Mouse (Mus musculus): Measurements from ENCODE around the gene Pnmal1. TPM values are rescaled to one million over a fixed set of nuclear protein-coding genes. Genes with fewer than 3 reads are reported as not detected.
A peak's percentile ranks its signal among the peaks of the same experiment; 100 is the strongest.

Pnmal1 gene
- total and polyA plus RNA-seq, 3 experiments = 0.01 to 0.05 TPM; not detected in 1

- Histone ChIP-seq H3K4me1 (ENCODE audit: insufficient read depth, low read depth, low read length) (peaks cover 62% of the 10 kb centered on the region), H3K27me3 (ENCODE audit: insufficient read depth, low read length) (no peaks in the 10 kb centered on the region), H3K4me3 (ENCODE audit: low read depth, low read length) (peak overlapping the region; percentile 28; the same call in 1 of the 2 replicates), H3K36me3 (replicated peaks) (peaks cover 79% of the 10 kb centered on the region), H3K9me3 (replicated peaks) (no peaks in the 10 kb centered on the region)
- ATAC-seq (ENCODE audit: extremely low read depth, insufficient number of reproducible peaks, low FRiP score, poor library complexity, severe bottlenecking) = no peak
- DNase-seq (ENCODE audit: low spot score) = no peak
- no peak for TF ChIP-seq CTCF (IDR thresholded peaks at IDR 0.05; ENCODE audit: low read depth, low read length)
- no peak for TF ChIP-seq POLR2AphosphoS5 (IDR thresholded peaks at IDR 0.05; ENCODE audit: insufficient replicate concordance, low read depth, low read length)
- 0 out of 2 replicates have a peak, but pooled peaks have one; percentile 38 for TF ChIP-seq TAL1 (conservative IDR thresholded peaks at IDR 0.05; ENCODE audit: low read depth, low read length)
- TF ChIP-seq GATA1 (IDR thresholded peaks at IDR 0.05; ENCODE audit: borderline replicate concordance, low read length) = no peak
- TF ChIP-seq GATA2 (IDR thresholded peaks at IDR 0.05; ENCODE audit: borderline replicate concordance, low read depth, low read length) = no peak
Measured at GRCm38 (mm10) chr7:16919395-16920149, 39.9 kb upstream of the Pnmal1 start.

GRCm38 (mm10) chr7:16920150-16920579 is 39.3 kb upstream of the Pnmal1 start:
- no peak for TF ChIP-seq CTCF (IDR thresholded peaks at IDR 0.05; ENCODE audit: low read depth, low read length)
- no peak for TF ChIP-seq POLR2AphosphoS5 (IDR thresholded peaks at IDR 0.05; ENCODE audit: insufficient replicate concordance, low read depth, low read length)
- TF ChIP-seq GATA2 (IDR thresholded peaks at IDR 0.05; ENCODE audit: borderline replicate concordance, low read depth, low read length) = no peak
- no peak for TF ChIP-seq GATA1 (IDR thresholded peaks at IDR 0.05; ENCODE audit: borderline replicate concordance, low read length)
- no peak for TF ChIP-seq TAL1 (conservative IDR thresholded peaks at IDR 0.05; ENCODE audit: low read depth, low read length)
- no peak for ATAC-seq (ENCODE audit: extremely low read depth, insufficient number of reproducible peaks, low FRiP score, poor library complexity, severe bottlenecking)
- Histone ChIP-seq H3K9me3 (replicated peaks) (no peaks in the 10 kb centered on the region), H3K4me1 (ENCODE audit: insufficient read depth, low read depth, low read length) (peaks cover 63% of the 10 kb centered on the region), H3K36me3 (replicated peaks) (peaks cover 73% of the 10 kb centered on the region), H3K4me3 (ENCODE audit: low read depth, low read length) (peak overlapping the region; percentile 28; the same call in 1 of the 2 replicates), H3K27me3 (ENCODE audit: insufficient read depth, low read length) (no peaks in the 10 kb centered on the region)
- DNase-seq (ENCODE audit: low spot score) = no peak

GRCm38 (mm10) chr7:16920818-16921791 is 38.4 kb upstream of the Pnmal1 start:
- no peaks in the 10 kb centered on the region for H3K9me3 ChIP-seq (replicated peaks)
- DNase-seq (ENCODE audit: low spot score) (no peak), ATAC-seq (ENCODE audit: extremely low read depth, insufficient number of reproducible peaks, low FRiP score, poor library complexity, severe bottlenecking) (no peak)
- H3K4me1 ChIP-seq (ENCODE audit: insufficient read depth, low read depth, low read length) = peaks cover 55% of the 10 kb centered on the region
- H3K27me3 ChIP-seq (ENCODE audit: insufficient read depth, low read length) = no peaks in the 10 kb centered on the region
- H3K4me3 ChIP-seq (ENCODE audit: low read depth, low read length) = peak overlapping the region; percentile 86
- H3K36me3 ChIP-seq (replicated peaks) = peaks cover 64% of the 10 kb centered on the region
- TF ChIP-seq GATA1 (IDR thresholded peaks at IDR 0.05; ENCODE audit: borderline replicate concordance, low read length) (no peak), POLR2AphosphoS5 (IDR thresholded peaks at IDR 0.05; ENCODE audit: insufficient replicate concordance, low read depth, low read length) (no peak), TAL1 (conservative IDR thresholded peaks at IDR 0.05; ENCODE audit: low read depth, low read length) (no peak), GATA2 (IDR thresholded peaks at IDR 0.05; ENCODE audit: borderline replicate concordance, low read depth, low read length) (no peak)

GRCm38 (mm10) chr7:16921881-16922335 is 37.6 kb upstream of the Pnmal1 start:
- no peak for TF ChIP-seq POLR2AphosphoS5 (IDR thresholded peaks at IDR 0.05; ENCODE audit: insufficient replicate concordance, low read depth, low read length)
- ATAC-seq (ENCODE audit: extremely low read depth, insufficient number of reproducible peaks, low FRiP score, poor library complexity, severe bottlenecking) = no peak
- Histone ChIP-seq H3K27me3 (ENCODE audit: insufficient read depth, low read length) (no peaks in the 10 kb centered on the region), H3K36me3 (replicated peaks) (peaks cover 56% of the 10 kb centered on the region), H3K4me1 (ENCODE audit: insufficient read depth, low read depth, low read length) (peaks cover 54% of the 10 kb centered on the region), H3K4me3 (ENCODE audit: low read depth, low read length) (peak overlapping the region; percentile 86; the same call in 1 of the 2 replicates), H3K9me3 (replicated peaks) (no peaks in the 10 kb centered on the region)
- DNase-seq (ENCODE audit: low spot score) = peak; percentile 62

GRCm38 (mm10) chr7:16922360-16922973 is 37.0 kb upstream of the Pnmal1 start:
- Histone ChIP-seq H3K27me3 (ENCODE audit: insufficient read depth, low read length) (no peaks in the 10 kb centered on the region), H3K4me1 (ENCODE audit: insufficient read depth, low read depth, low read length) (peaks cover 52% of the 10 kb centered on the region), H3K36me3 (replicated peaks) (peaks cover 50% of the 10 kb centered on the region), H3K4me3 (ENCODE audit: low read depth, low read length) (peak overlapping the region; percentile 86), H3K9me3 (replicated peaks) (no peaks in the 10 kb centered on the region)
- DNase-seq (ENCODE audit: low spot score) (no peak), ATAC-seq (ENCODE audit: extremely low read depth, insufficient number of reproducible peaks, low FRiP score, poor library complexity, severe bottlenecking) (no peak)
- no peak for TF ChIP-seq POLR2AphosphoS5 (IDR thresholded peaks at IDR 0.05; ENCODE audit: insufficient replicate concordance, low read depth, low read length)
- no peak for TF ChIP-seq GATA1 (IDR thresholded peaks at IDR 0.05; ENCODE audit: borderline replicate concordance, low read length)
- no peak for TF ChIP-seq GATA2 (IDR thresholded peaks at IDR 0.05; ENCODE audit: borderline replicate concordance, low read depth, low read length)
- TF ChIP-seq CTCF (IDR thresholded peaks at IDR 0.05; ENCODE audit: low read depth, low read length) = no peak
- no peak for TF ChIP-seq TAL1 (conservative IDR thresholded peaks at IDR 0.05; ENCODE audit: low read depth, low read length)
